Mouse (Mus musculus): ENCODE measurements at regions not wholly inside any gene's neighbourhood (a gene's known extent, or its start where the extent isn't known, plus 50 kb on each side); places are given as distances from the start of the nearest gene placed in this dataset.
A peak's percentile ranks its signal among the peaks of the same experiment; 100 is the strongest.

- DNase-seq: no peak
Observed at GRCm38 (mm10) chr13:71653939-71654467, 309.5 kb downstream of the Irx1 start.

DNA sequence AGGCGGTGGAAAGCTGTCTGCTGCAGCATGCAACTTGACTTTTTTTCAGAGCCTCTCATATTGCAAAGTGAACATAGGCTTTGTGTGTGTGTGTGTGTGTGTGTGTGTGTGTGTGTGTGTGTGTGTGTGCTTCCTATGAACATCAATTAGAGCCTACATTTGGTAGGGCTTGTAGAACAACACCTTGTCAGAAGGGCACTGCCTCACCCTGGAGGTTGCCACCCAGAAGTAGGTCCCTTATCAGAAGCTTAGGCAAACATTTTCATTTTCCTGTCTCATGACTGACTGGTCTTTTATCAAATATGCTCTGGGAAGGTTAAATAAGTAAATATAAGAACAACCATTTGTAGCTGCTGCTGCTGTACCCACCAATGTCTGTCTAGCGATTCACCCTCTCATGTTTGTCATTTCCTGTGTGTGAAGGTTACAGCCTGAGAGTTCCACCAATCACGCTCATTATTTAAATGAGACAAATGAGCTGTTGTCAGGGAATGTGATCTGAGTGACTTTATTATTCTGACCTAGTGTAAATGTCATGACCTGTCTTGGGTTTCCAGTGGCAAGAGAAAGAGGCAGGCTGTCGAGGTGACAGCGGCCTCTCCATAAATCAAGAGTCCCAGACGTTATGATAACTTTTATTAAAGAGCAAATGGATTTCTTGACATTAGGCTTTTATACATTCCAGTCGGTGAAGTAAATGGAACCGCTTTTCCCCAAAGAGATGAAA is 310.1 kb downstream of the Irx1 start:
- DNase-seq: no peak

DNA sequence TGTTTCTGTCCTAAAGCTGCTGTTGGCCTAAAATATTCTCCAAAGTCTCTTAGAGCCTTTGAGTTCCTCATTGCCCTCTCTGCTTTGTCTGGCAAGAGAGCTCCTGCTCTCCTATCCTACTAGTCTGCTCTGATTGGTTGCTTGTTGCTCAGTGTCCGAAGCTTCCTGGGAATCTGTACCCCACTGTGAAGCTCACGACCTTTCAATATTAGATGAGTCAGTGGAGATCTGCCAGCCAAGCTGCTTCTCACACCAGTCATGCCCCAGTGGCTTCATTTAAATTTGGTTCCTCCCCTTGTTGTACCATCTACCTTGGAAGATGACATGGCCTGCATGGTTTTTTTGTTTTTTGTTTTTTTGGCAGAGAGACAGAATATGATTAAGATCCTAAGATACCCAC is 313.6 kb downstream of the Irx1 start:
- peak; percentile 15 for DNase-seq

DNA sequence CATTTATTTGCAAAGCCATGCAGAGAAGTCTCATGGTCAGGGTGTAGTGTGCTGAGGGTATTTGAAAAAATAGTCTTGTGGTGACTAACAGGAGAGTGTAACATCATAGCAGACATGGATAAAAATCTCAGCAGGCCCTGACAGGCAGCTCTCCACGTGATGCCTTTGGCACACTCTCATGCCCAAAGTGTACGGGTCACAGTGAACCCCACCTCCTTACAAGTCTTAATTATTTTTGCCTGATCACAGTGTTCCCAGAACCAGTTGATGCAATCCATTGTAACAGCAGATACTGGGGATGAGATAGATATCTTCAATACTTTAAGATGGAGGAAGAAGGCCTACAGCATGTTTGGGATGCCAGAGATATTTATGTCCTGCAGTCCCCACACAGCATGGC is 314.5 kb downstream of the Irx1 start:
- no peak for DNase-seq

DNA sequence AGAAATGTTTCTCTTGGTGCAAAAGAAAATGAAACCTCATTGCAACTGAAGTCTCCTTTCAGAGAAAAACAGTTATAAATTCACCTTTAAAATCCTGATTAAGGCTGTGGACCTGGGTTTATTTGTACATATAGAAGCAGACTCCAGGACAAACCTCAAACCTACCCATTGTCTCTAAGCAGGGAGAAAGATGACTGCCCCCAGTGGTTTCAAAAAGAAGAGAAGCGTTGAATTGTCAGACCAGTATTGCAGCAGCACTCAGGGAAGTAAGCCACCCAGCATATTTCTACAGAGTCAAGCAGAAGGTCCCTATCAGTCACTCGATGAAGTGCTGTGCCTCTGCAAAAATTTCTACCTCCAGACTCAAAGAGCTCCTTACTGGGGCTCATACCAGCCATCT is 332.1 kb downstream of the Irx1 start:
- DNase-seq: no peak

GRCm38 (mm10) chr13:71617198-71617597 is 346.3 kb downstream of the Irx1 start:
- no peak for DNase-seq

DNA sequence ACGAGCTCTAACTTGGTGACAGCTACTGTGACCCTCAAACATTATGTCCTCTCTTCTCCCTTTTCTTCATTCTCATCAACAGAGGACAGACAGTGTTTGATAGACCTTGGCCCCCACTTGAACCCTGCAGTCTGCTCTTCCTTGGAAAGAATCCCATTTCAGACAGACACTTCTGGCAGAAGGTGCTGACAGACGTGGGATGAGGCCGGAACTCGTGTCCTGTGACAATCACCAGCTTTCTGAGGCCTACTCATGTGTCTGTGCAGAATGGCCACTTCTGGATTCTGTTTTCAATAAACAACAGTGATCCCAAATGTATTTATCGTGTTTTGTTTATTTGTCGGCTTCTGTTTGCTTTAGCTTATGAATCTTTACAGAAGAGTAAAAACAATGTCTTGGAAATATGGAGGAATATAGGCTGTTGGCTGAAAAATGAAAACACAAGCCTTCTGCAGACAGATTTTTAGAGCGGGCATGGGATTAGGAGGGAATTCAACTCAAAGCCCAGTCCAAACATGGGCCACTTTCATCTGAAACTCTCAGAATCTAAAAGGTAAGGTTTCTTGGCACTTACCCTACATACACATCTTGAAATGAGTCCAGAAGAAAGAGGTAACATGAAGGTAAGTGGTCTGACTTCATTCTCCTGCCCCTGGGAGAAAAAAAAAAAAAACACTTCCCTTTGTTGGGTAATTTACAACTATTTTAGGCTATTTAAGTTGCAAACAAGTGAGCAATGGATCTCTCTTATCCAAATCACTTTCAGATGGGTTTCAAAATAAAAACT is 350.9 kb downstream of the Irx1 start:
- DNase-seq: no peak

DNA sequence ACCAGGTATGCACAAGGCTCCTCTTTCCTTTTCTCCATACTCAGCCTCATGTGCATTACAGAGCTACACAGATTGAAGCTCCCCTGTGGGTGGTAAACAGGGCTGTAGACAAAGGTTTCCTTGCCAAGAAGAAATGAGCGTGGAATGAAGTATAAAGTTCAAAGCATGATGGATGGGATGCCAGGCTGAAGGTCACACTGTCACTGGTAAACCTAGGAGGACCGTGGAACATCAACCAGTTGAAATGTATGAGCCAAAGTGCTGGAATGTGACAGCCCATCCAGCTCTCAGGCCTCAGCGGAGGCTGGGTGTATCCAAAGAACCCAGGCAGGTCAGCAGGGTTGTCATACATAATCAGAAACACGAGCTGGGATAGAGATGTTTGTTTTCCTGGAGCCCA is 381.0 kb downstream of the Irx1 start:
- no peak for DNase-seq

- no peak for DNase-seq
Observed at GRCm38 (mm10) chr13:71565895-71566294, 397.6 kb downstream of the Irx1 start.

GRCm38 (mm10) chr13:71565388-71565787 is 398.1 kb downstream of the Irx1 start:
- no peak for DNase-seq

GRCm38 (mm10) chr13:71558477-71559215 is 404.9 kb downstream of the Irx1 start:
- DNase-seq: no peak

DNA sequence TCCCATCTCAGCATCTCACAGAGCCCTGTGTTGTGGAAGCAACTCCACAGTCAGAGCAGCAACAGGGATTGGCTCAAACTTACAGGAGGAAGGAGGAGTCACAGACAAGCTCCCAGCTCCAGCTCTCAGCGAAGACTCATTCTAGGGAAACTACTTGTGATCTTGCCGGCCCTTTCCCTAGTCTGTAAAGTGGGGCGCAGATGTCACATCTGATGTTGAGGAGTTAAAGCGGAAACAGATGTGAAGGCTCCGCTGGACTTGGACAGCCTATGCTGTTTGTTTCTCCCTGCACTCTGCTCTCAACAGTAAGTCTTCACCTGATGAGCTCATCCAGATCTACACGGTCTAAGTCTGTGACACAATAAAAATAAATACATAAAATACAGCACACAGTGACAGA is 408.1 kb downstream of the Irx1 start:
- no peak for DNase-seq

GRCm38 (mm10) chr13:71550109-71550508 is 413.4 kb downstream of the Irx1 start:
- DNase-seq: no peak

DNA sequence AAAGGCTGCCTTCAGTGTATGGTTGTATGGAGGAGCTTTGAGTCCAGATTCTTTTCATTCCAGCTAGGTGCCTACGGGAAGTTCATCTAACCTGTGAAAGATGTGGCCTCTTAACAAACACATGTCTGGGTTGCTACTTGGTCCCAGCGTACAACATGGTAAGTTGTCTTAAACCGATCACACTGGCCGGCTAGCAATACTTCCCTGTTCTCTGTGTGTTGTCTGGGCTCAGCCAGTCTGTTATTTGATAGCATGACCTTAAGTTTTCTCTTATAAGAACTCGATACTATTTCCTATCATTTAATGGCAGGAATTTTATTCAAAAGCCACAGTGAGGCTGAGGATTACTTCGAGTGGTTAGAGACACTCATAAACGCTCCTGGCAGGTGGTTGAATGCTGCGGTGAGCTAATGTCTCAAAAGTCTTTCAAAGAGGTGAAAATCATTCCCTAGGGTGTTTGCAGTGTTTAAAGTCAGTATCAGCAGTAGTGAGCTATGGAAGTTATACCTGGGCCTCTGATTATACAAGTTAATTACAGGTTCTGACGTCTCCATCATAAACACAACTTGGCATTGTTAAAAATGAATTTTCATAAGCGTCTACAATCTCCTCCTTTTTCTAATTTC is 414.2 kb downstream of the Irx1 start:
- no peak for DNase-seq

DNA sequence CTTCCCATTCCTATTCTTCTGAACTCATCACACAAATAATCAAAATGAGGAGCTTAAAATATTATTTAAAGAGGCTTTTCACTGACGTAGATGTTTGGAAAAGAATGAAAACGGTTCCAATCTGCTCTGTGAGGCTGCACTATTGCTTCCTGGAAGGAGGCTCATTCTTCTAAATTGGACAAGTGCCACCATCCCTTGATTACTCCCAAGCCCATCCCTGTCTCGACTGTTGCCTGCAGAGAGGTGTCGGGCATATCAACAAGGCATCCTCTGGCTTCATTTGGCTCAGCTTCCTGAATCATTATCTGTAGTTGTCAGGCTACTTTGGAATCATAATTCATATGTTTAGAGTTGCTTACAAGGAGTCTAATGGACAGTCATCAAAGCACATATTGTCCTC is 425.3 kb downstream of the Irx1 start:
- no peak for DNase-seq

- DNase-seq: no peak
Observed at GRCm38 (mm10) chr13:71532796-71533351, 430.6 kb downstream of the Irx1 start.

- DNase-seq: peak; percentile 8
Observed at GRCm38 (mm10) chr13:71529397-71530122, 434.0 kb downstream of the Irx1 start.

- DNase-seq: no peak
Observed at GRCm38 (mm10) chr13:71517776-71518175, 445.7 kb downstream of the Irx1 start.

DNA sequence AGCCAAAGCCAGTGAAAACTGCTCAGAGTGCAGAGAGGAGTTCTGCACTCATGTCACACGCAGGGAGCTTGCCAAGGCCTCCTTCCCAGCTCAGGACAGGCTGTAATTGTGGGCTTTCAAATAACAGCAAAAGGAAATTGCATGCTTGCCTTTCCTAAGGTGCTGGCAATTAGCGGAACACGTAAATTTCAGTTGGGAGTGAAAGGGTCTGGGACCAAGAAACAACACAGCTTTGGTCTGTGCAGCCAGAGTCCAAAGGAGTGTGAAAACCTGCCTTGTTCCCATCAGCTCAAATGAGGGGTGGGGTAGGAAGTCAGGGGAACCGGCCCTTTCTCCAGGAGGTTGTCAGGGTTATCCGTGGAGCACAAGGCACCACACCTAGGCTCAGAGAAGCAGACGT is 450.3 kb downstream of the Irx1 start:
- no peak for DNase-seq

- no peak for DNase-seq
Observed at GRCm38 (mm10) chr13:71507956-71508401, 455.5 kb downstream of the Irx1 start.

DNA sequence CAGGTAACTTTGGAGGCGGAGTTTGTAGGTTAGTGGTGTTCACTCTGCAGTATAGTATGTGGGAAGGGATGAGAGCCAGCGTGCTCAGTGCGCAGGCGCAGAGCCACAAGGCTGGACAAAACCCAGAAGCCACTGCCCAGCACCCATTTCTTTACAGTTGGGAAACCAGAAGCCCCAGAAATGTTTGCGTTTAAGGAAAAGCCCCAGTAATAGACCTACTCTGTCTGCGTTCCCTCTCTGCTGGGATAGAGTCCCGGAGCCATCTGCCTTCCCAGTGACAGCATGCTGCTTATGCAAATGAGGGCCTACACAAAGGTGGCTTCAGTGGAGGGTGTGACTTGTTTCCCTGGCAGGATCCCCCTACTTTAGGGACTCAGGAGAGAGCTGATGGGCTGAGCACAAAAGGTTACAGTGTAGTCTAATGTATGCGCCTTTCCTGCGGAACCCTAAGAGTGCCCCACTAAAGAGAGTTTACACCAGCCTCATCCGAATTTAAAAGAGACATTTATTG is 456.0 kb downstream of the Irx1 start:
- no peak for DNase-seq
